Mouse (Mus musculus) CH12.LX (cell line): ENCODE data around the gene Ttll13.

ENCODE experiments used
- CTCF ChIP-seq, 2 experiments: IDR thresholded peaks in 1 of 2; conservative IDR thresholded peaks in 1 of 2; 2 replicates each; pipeline ENCODE4 v1.5.1; 2011 to 2012; ENCODE audit warnings: low read depth in 2 of 2, low read length in 2 of 2, improper control_type of control experiment in 1 of 2, inconsistent platforms in 1 of 2, mild to moderate bottlenecking in 1 of 2, moderate library complexity in 1 of 2
- EP300 ChIP-seq: IDR thresholded peaks from 2 replicates; pipeline ENCODE4 v1.6.1; 2011; ENCODE audit warnings: low read length, improper control_type of control experiment
- PAX5 ChIP-seq: IDR thresholded peaks from 2 replicates; pipeline ENCODE4 v1.6.1; 2012; ENCODE audit warnings: low read length, inconsistent platforms, mixed read lengths
- TBP ChIP-seq: conservative IDR thresholded peaks from 2 replicates; pipeline ENCODE4 v1.6.1; 2011; ENCODE audit warnings: low read depth, low read length, improper control_type of control experiment

- peak in 1 of 2 experiments; percentile 43; a peak in 2 of 4 replicates for TF ChIP-seq CTCF (conservative IDR thresholded peaks at IDR 0.05 in 1 of 2, IDR thresholded peaks at IDR 0.05 in 1 of 2; ENCODE audit: low read depth in 2 of 2, low read length in 2 of 2)
- no peak for TF ChIP-seq PAX5
- TF ChIP-seq TBP, result no peak
- no peak for TF ChIP-seq EP300
Measured at GRCm38 (mm10) chr7:80301522-80301921, 55.3 kb downstream of the Ttll13 start.
